ENCODE assay signal across 10 mouse cellular contexts in the genomic region with DNA sequence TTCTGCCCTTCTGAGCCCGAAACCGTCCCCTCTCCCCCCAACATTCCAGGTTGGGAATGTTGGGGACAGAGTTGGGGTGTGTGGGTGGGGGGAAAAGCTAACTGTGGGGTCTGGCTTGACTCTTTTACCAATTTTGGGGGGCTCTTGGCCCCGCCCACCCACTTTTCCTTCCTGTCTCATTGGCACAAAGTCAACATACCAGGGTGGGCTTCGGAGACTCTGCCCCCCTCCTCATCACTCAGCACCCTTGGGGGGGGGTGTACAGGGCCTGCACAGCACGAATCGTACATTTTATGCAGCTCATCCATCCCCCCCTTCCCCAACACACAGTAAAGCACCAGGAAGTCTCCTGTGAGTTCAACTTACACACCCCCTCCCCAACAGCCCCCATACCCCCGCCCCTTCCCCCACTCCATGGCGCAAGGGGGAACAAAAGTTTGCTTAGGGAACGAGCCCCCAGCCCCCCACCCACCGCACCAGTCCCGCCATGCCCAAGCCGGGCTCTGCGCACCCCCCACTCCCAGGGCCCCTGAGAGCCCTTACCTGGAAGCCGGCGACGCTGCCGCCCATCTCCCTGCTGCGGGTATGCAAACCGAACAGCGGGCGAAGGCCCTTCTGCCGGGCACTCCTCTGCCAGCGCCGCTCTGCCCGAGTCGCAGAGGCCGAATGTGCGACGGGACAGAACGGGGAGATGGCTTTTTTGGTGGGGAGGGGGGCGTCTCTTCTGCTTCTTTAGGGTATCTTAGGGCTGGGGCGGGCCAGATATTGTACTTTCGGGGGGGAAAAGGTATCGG. TPM values are rescaled to one million over a fixed set of nuclear protein-coding genes. Genes with fewer than 3 reads are reported as not detected.
DNase-seq lines count a peak whose midpoint lies in the region; ATAC-seq and TF ChIP-seq lines count a peak whose summit lies in the region.
"Had no signal": no experiment of that assay in that cellular context is flagged by ENCODE, and none has a peak within 500 bp of the region (broad histone marks: within the 10 kb centered on the region; RNA-seq: fewer than 3 reads in every experiment).

No protein-coding gene starts in this region.

- peak overlapping the region; percentile 98 for H3K9ac ChIP-seq in heart, embryonic 13.5 days
- peak overlapping the region; percentile 53; the same call in 1 of the 2 replicates for H3K9ac ChIP-seq in ES-Bruce4 (ENCODE audit: low read depth, poor library complexity, severe bottlenecking)
- no peak overlapping the region for H3K9ac ChIP-seq in forebrain, embryonic 14.5 days (ENCODE audit: low read length)
- H3K9ac ChIP-seq in liver, embryonic 14.5 days (replicated peaks) = no peak overlapping the region; the same call in 1 of the 2 replicates

- H3K27me3 ChIP-seq in heart, embryonic 13.5 days (replicated peaks) = peaks cover 92% of the 10 kb centered on the region
- peaks cover 38% of the 10 kb centered on the region for H3K27me3 ChIP-seq in ES-Bruce4 (ENCODE audit: control insufficient read depth, insufficient read depth, low read length, poor library complexity, severe bottlenecking)
- H3K27me3 ChIP-seq in forebrain, embryonic 14.5 days (replicated peaks; ENCODE audit: control insufficient read depth, insufficient read depth, low read length) = peaks cover 97% of the 10 kb centered on the region
- H3K27me3 ChIP-seq in liver, embryonic 14.5 days (ENCODE audit: control insufficient read depth, insufficient read depth, low read length) = peaks cover 90% of the 10 kb centered on the region

- peak overlapping the region; percentile 80 for H3K4me3 ChIP-seq in heart, embryonic 13.5 days
- H3K4me3 ChIP-seq in ES-Bruce4 (ENCODE audit: low read depth, low read length) = peak overlapping the region; percentile 73
- peak overlapping the region; percentile 31 for H3K4me3 ChIP-seq in forebrain, embryonic 14.5 days (ENCODE audit: low read depth, low read length)
- peak overlapping the region; percentile 35 to 52 for H3K4me3 ChIP-seq in liver, embryonic 14.5 days (ENCODE audit: insufficient read depth in 1 of 2, low read depth in 2 of 2, low read length in 2 of 2)

- no peaks in the 10 kb centered on the region for H3K9me3 ChIP-seq in heart, embryonic 13.5 days
- H3K9me3 ChIP-seq in ES-Bruce4 (replicated peaks; ENCODE audit: control insufficient read depth, insufficient read depth, low read length, poor library complexity, severe bottlenecking) = no peaks in the 10 kb centered on the region
- no peaks in the 10 kb centered on the region for H3K9me3 ChIP-seq in forebrain, embryonic 14.5 days (replicated peaks; ENCODE audit: control insufficient read depth, low read length)
- H3K9me3 ChIP-seq in liver, embryonic 14.5 days (ENCODE audit: control insufficient read depth, low read length) = no peaks in the 10 kb centered on the region

- TF ChIP-seq EP300 in ES-Bruce4 (IDR thresholded peaks at IDR 0.05; ENCODE audit: insufficient read depth, low read depth, low read length) = no peak
- TF ChIP-seq EP300 in liver, embryonic 14.5 days (IDR thresholded peaks at IDR 0.05; ENCODE audit: low read depth) = no peak

- WGBS in heart, embryonic 13.5 days = 1% methylated on average over 34 of the region's 34 CpGs
- WGBS in forebrain, embryonic 14.5 days = 2% methylated on average over 29 of the region's 34 CpGs
- WGBS in liver, embryonic 14.5 days (ENCODE audit: insufficient replicate concordance) = 1% methylated on average over 34 of the region's 34 CpGs

- TF ChIP-seq CTCF in ES-Bruce4 (IDR thresholded peaks at IDR 0.05; ENCODE audit: low read depth, low read length) = no peak
- TF ChIP-seq CTCF in liver, embryonic 14.5 days (IDR thresholded peaks at IDR 0.05; ENCODE audit: low read depth) = no peak

- peak overlapping the region; percentile 78 for H3K4me2 ChIP-seq in heart, embryonic 13.5 days
- peak overlapping the region; percentile 50 for H3K4me2 ChIP-seq in forebrain, embryonic 14.5 days (ENCODE audit: low read length)
- peak overlapping the region; percentile 22 for H3K4me2 ChIP-seq in liver, embryonic 14.5 days (ENCODE audit: low read depth)

- peaks cover 36% of the 10 kb centered on the region for H3K36me3 ChIP-seq in heart, embryonic 13.5 days
- H3K36me3 ChIP-seq in ES-Bruce4 (ENCODE audit: control insufficient read depth, insufficient read depth, low read length, poor library complexity, severe bottlenecking) = no peaks in the 10 kb centered on the region
- no peaks in the 10 kb centered on the region for H3K36me3 ChIP-seq in forebrain, embryonic 14.5 days (ENCODE audit: control insufficient read depth, insufficient read depth, low read length)
- H3K36me3 ChIP-seq in liver, embryonic 14.5 days (replicated peaks; ENCODE audit: control insufficient read depth, insufficient read depth, low read depth) = no peaks in the 10 kb centered on the region

- no peak for ATAC-seq in heart, embryonic 13.5 days (ENCODE audit: extremely low read depth, insufficient number of reproducible peaks, low FRiP score, low TSS enrichment)
- no peak for ATAC-seq in forebrain, embryonic 14.5 days
- peak; percentile 10; the same call in 1 of the 2 replicates for ATAC-seq in liver, embryonic 14.5 days (ENCODE audit: insufficient read depth)

- peak overlapping the region; percentile 99 for H3K27ac ChIP-seq in heart, embryonic 13.5 days (replicated peaks)
- no peak overlapping the region for H3K27ac ChIP-seq in ES-Bruce4 (ENCODE audit: insufficient read depth, low read length)
- no peak overlapping the region for H3K27ac ChIP-seq in forebrain, embryonic 14.5 days (ENCODE audit: low read depth, low read length)
- H3K27ac ChIP-seq in liver, embryonic 14.5 days = no peak overlapping the region

- peaks cover 22% of the 10 kb centered on the region for H3K4me1 ChIP-seq in heart, embryonic 13.5 days
- H3K4me1 ChIP-seq in ES-Bruce4 (ENCODE audit: control insufficient read depth, insufficient read depth, low read length) = no peaks in the 10 kb centered on the region
- peaks cover 4% of the 10 kb centered on the region for H3K4me1 ChIP-seq in forebrain, embryonic 14.5 days (ENCODE audit: control insufficient read depth, insufficient read depth, low read length)
- no peaks in the 10 kb centered on the region for H3K4me1 ChIP-seq in liver, embryonic 14.5 days (replicated peaks; ENCODE audit: control insufficient read depth in 2 of 2, insufficient read depth in 2 of 2, low read length in 1 of 2)

- DNase-seq in heart, postnatal 36 days = no peak
- DNase-seq in forebrain, embryonic 14.5 days (ENCODE audit: low spot score) = no peak
- DNase-seq in liver, embryonic 14.5 days (ENCODE audit: low read depth in 3 of 3, low spot score in 3 of 3) = no peak
- DNase-seq in spleen, postnatal 10 days (ENCODE audit: low spot score in 2 of 2) = no peak
- no peak for DNase-seq in gastrocnemius, adult 8-10 months (ENCODE audit: low spot score in 2 of 2)
- DNase-seq in left cerebral cortex, postnatal 25 days (ENCODE audit: low spot score in 2 of 2) = no peak
- DNase-seq: cerebellum, adult 11 months had no signal

- TF ChIP-seq POLR2A in ES-Bruce4 (IDR thresholded peaks at IDR 0.05; ENCODE audit: insufficient read depth, low read length) = no peak

- intact Hi-C loops in heart, postnatal 36 days (cut with DNase I) = no loop called here
- intact Hi-C loops in left cerebral cortex, postnatal 25 days (cut with DNase I) = no loop called here

RNA-seq across cellular contexts. Expression of a gene that starts 8.6 kb away (rescaled TPM):
- 1,357 and 1,430 TPM in 2 replicates for polyA plus RNA-seq in heart, embryonic 13.5 days (2015; fragmentation: Nextera tagmentation; extraction: Ambion mirVana)
- 10 to 100 TPM; 78.1 to 89.2 TPM for total RNA-seq in heart, postnatal 36 days (2021)
- 272 and 297 TPM in 2 replicates for polyA plus RNA-seq in ES-Bruce4 (2011; ENCODE audit: insufficient read depth, insufficient read length, low read depth, missing spikeins)
- polyA plus RNA-seq in forebrain, embryonic 14.5 days (2014; fragmentation: Nextera tagmentation; extraction: Ambion mirVana) = 74.0 and 89.8 TPM in 2 replicates
- 904 and 960 TPM in 2 replicates for polyA plus RNA-seq in liver, embryonic 14.5 days (2012; rRNA removed)
- polyA plus RNA-seq in liver, embryonic 14.5 days (2014; fragmentation: Nextera tagmentation; extraction: Ambion mirVana) = 416 and 496 TPM in 2 replicates
- total RNA-seq in gastrocnemius, adult 8-10 months (2022) = 10 to 100 TPM; 15.7 to 28.1 (median 22.3) TPM
- 100 to 1,000 TPM; 104 to 130 TPM for total RNA-seq in left cerebral cortex, postnatal 25 days (2021)

RNA-seq across cellular contexts. Expression of a gene that starts 11.7 kb away (rescaled TPM):
- 0.04 and 0.05 TPM in 2 replicates for polyA plus RNA-seq in heart, embryonic 13.5 days (2015; fragmentation: Nextera tagmentation; extraction: Ambion mirVana)
- under 1 TPM in 1 of 2 experiments, not detected in 1; 0.08 TPM for total RNA-seq in heart, postnatal 36 days (2021)
- polyA plus RNA-seq in ES-Bruce4 (2011; ENCODE audit: insufficient read depth, insufficient read length, low read depth, missing spikeins) = 0.34 and 0.37 TPM in 2 replicates
- not detected in 2 replicates for polyA plus RNA-seq in forebrain, embryonic 14.5 days (2014; fragmentation: Nextera tagmentation; extraction: Ambion mirVana)
- 0.02 and 0.06 TPM in 2 replicates for polyA plus RNA-seq in liver, embryonic 14.5 days (2012; rRNA removed)
- not detected in 2 replicates for polyA plus RNA-seq in liver, embryonic 14.5 days (2014; fragmentation: Nextera tagmentation; extraction: Ambion mirVana)
- not detected for total RNA-seq in gastrocnemius, adult 8-10 months (2022)
- not detected for total RNA-seq in left cerebral cortex, postnatal 25 days (2021)
- polyA plus RNA-seq: thymus, postnatal 0 days had no signal

Comparison
In these comparisons a context has a peak if more than half of its experiments do, and no peak if none do; other contexts are left out.
1. H3K4me2 ChIP-seq: peak in every context shown above with its lines; median percentile 78 in heart, embryonic 13.5 days; 50 in forebrain, embryonic 14.5 days; 22 in liver, embryonic 14.5 days.
2. H3K9ac ChIP-seq: peak in heart, embryonic 13.5 days (single experiment) and ES-Bruce4 (single experiment); none in forebrain, embryonic 14.5 days (single experiment) and liver, embryonic 14.5 days (single experiment).
3. Peak in every context shown above with its lines, with median percentiles within 50 percentile points of each other: H3K4me3 ChIP-seq.